Comparison of ENCODE assay signal across 9 mouse cellular contexts in genomic region chr12:104066241-104066640, GRCm38 (mm10). TPM values are rescaled to one million over a fixed set of nuclear protein-coding genes. Genes with fewer than 3 reads are reported as not detected.
DNase-seq lines count a peak whose midpoint lies in the region; ATAC-seq lines count a peak whose summit lies in the region.
"Had no signal": no experiment of that assay in that cellular context is flagged by ENCODE, and none has a peak within 500 bp of the region (broad histone marks: within the 10 kb centered on the region; RNA-seq: fewer than 3 reads in every experiment).

No protein-coding gene starts in this region.

- no peak overlapping the region for H3K9ac ChIP-seq in forebrain, embryonic 16.5 days (replicated peaks; ENCODE audit: low read depth, low read length)

- peak overlapping the region; percentile 62 for H3K27ac ChIP-seq in forebrain, embryonic 10.5 days
- H3K27ac ChIP-seq in forebrain, embryonic 16.5 days (ENCODE audit: low read length): no peak overlapping the region
- H3K27ac ChIP-seq in embryonic facial prominence, embryonic 10.5 days (replicated peaks): 0 out of 2 replicates have a peak overlapping the region, but pooled peaks have one; percentile 3

- no peak overlapping the region for H3K4me3 ChIP-seq in forebrain, embryonic 10.5 days
- H3K4me3 ChIP-seq in forebrain, embryonic 16.5 days (replicated peaks; ENCODE audit: low read length): no peak overlapping the region
- H3K4me3 ChIP-seq in embryonic facial prominence, embryonic 10.5 days: no peak overlapping the region

- no peak overlapping the region for H3K4me2 ChIP-seq in forebrain, embryonic 16.5 days (ENCODE audit: low read length)

- no peaks in the 10 kb centered on the region for H3K27me3 ChIP-seq in forebrain, embryonic 10.5 days (ENCODE audit: poor library complexity, severe bottlenecking)
- no peaks in the 10 kb centered on the region for H3K27me3 ChIP-seq in forebrain, embryonic 16.5 days (replicated peaks; ENCODE audit: control insufficient read depth, insufficient read depth, low read length)
- H3K27me3 ChIP-seq in embryonic facial prominence, embryonic 10.5 days (replicated peaks; ENCODE audit: low read depth, poor library complexity, severe bottlenecking): no peaks in the 10 kb centered on the region

- no peak for ATAC-seq in forebrain, embryonic 16.5 days

- H3K36me3 ChIP-seq in forebrain, embryonic 10.5 days (replicated peaks): no peaks in the 10 kb centered on the region
- H3K36me3 ChIP-seq in forebrain, embryonic 16.5 days (ENCODE audit: control insufficient read depth, insufficient read depth): no peaks in the 10 kb centered on the region
- no peaks in the 10 kb centered on the region for H3K36me3 ChIP-seq in embryonic facial prominence, embryonic 10.5 days (replicated peaks)

- no peaks in the 10 kb centered on the region for H3K4me1 ChIP-seq in forebrain, embryonic 10.5 days
- 0 out of 2 replicates have a peak, but pooled peaks cover 5% of the 10 kb centered on the region for H3K4me1 ChIP-seq in forebrain, embryonic 16.5 days (replicated peaks; ENCODE audit: control insufficient read depth, insufficient read depth, low read length)
- no peaks in the 10 kb centered on the region; the same call in 1 of the 2 replicates for H3K4me1 ChIP-seq in embryonic facial prominence, embryonic 10.5 days

- peak; percentile 72 for DNase-seq in forebrain, embryonic 10.5 days (ENCODE audit: extremely low spot score, low spot score)
- DNase-seq in 3134 (ENCODE audit: extremely low read depth, insufficient read length, low spot score): peak; percentile 41
- peak; percentile 85 for DNase-seq in adrenal gland, postnatal 14 days
- peak; percentile 79 for DNase-seq in embryonic facial prominence, embryonic 10.5 days (ENCODE audit: low spot score)
- peak; percentile 80 for DNase-seq in kidney, postnatal 10 days
- peak; percentile 61 for DNase-seq in lung, postnatal 36 days
- DNase-seq in spleen, postnatal 36 days (ENCODE audit: low spot score in 2 of 2): peak; percentile 18 to 19

- WGBS in forebrain, embryonic 10.5 days: 25% methylated on average over 8 of the region's 8 CpGs
- 25% methylated on average over 8 of the region's 8 CpGs for WGBS in forebrain, embryonic 16.5 days
- 31% methylated on average over 8 of the region's 8 CpGs for WGBS in embryonic facial prominence, embryonic 10.5 days

- no peaks in the 10 kb centered on the region for H3K9me3 ChIP-seq in forebrain, embryonic 10.5 days
- H3K9me3 ChIP-seq in forebrain, embryonic 16.5 days (ENCODE audit: control insufficient read depth, low read length): no peaks in the 10 kb centered on the region
- H3K9me3 ChIP-seq in embryonic facial prominence, embryonic 10.5 days: no peaks in the 10 kb centered on the region

RNA-seq across cellular contexts. Expression of gene Serpina12, which starts 22.0 kb away (rescaled TPM):
- not detected in 2 replicates for polyA plus RNA-seq in forebrain, embryonic 10.5 days (2016; fragmentation: Nextera tagmentation; extraction: Ambion mirVana)
- not detected in 2 replicates for polyA plus RNA-seq in forebrain, embryonic 16.5 days (2015; fragmentation: Nextera tagmentation; extraction: Ambion mirVana)
- total RNA-seq in adrenal gland, postnatal 14 days (2021): 0.11 and 0.48 TPM in 2 replicates
- polyA plus RNA-seq in embryonic facial prominence, embryonic 10.5 days (2016; fragmentation: Nextera tagmentation; extraction: Ambion mirVana): not detected in 2 replicates
- total RNA-seq: layer of hippocampus, postnatal 25 days had no signal

RNA-seq across cellular contexts. Expression of gene Serpina5, which starts 34.7 kb away (rescaled TPM):
- polyA plus RNA-seq in forebrain, embryonic 10.5 days (2016; fragmentation: Nextera tagmentation; extraction: Ambion mirVana): not detected in 2 replicates
- not detected in 2 replicates for polyA plus RNA-seq in forebrain, embryonic 16.5 days (2015; fragmentation: Nextera tagmentation; extraction: Ambion mirVana)
- 0.30 TPM in 1 of 2 replicates, not detected in the other for total RNA-seq in adrenal gland, postnatal 14 days (2021)
- not detected in 2 replicates for polyA plus RNA-seq in embryonic facial prominence, embryonic 10.5 days (2016; fragmentation: Nextera tagmentation; extraction: Ambion mirVana)
- total RNA-seq: layer of hippocampus, postnatal 25 days had no signal

RNA-seq across cellular contexts. Expression of gene Serpina3a, which starts 46.3 kb away (rescaled TPM):
- polyA plus RNA-seq in forebrain, embryonic 10.5 days (2016; fragmentation: Nextera tagmentation; extraction: Ambion mirVana): not detected in 2 replicates
- not detected in 2 replicates for polyA plus RNA-seq in forebrain, embryonic 16.5 days (2015; fragmentation: Nextera tagmentation; extraction: Ambion mirVana)
- total RNA-seq in adrenal gland, postnatal 14 days (2021): not detected in 2 replicates
- not detected in 2 replicates for polyA plus RNA-seq in embryonic facial prominence, embryonic 10.5 days (2016; fragmentation: Nextera tagmentation; extraction: Ambion mirVana)
- total RNA-seq: layer of hippocampus, postnatal 25 days had no signal

RNA-seq across cellular contexts. Expression of gene Serpina9, which starts 52.7 kb away (rescaled TPM):
- polyA plus RNA-seq in forebrain, embryonic 10.5 days (2016; fragmentation: Nextera tagmentation; extraction: Ambion mirVana): not detected in 2 replicates
- 0.15 TPM in 1 of 2 replicates, not detected in the other for polyA plus RNA-seq in forebrain, embryonic 16.5 days (2015; fragmentation: Nextera tagmentation; extraction: Ambion mirVana)
- 0.22 TPM in 1 of 2 replicates, not detected in the other for total RNA-seq in adrenal gland, postnatal 14 days (2021)
- polyA plus RNA-seq in embryonic facial prominence, embryonic 10.5 days (2016; fragmentation: Nextera tagmentation; extraction: Ambion mirVana): not detected in 2 replicates

Comparison
In these comparisons a context has a peak if more than half of its experiments do, and no peak if none do; other contexts are left out.
1. DNase-seq: peak in every context shown above with its lines; median percentile 85 in adrenal gland, postnatal 14 days; 80 in kidney, postnatal 10 days; 79 in embryonic facial prominence, embryonic 10.5 days; 72 in forebrain, embryonic 10.5 days; 61 in lung, postnatal 36 days; 41 in 3134; 18 in spleen, postnatal 36 days.